Mouse (Mus musculus) macrophage (primary cell): ENCODE measurements around the gene Igf2bp2. TPM values are rescaled to one million over a fixed set of nuclear protein-coding genes. Genes with fewer than 3 reads are reported as not detected.

Experiments
- H3K27ac ChIP-seq: fragments of 350-480 bp; formaldehyde crosslinking; 2 replicates; pipeline ENCODE4 v1.9.0; 2021
- H3K36me3 ChIP-seq: fragments of 350-480 bp; formaldehyde crosslinking; 2 replicates; pipeline ENCODE4 v1.9.0; 2021; ENCODE audit errors: inconsistent target
- H3K4me3 ChIP-seq: fragments of 350-480 bp; formaldehyde crosslinking; 2 replicates; pipeline ENCODE4 v1.9.0; 2021; ENCODE audit errors: inconsistent target
- H3K79me2 ChIP-seq: fragments of 350-480 bp; formaldehyde crosslinking; 2 replicates; pipeline ENCODE4 v1.9.0; 2021; ENCODE audit errors: inconsistent target
- WGBS: methylation state at CpG from one replicate; pipeline ENCODE4 v1.1.7; 2026; ENCODE audit warnings: inconsistent platforms; ENCODE audit not compliant: missing documents; 5-methylcytosine and 5-hydroxymethylcytosine counted together
- polyA plus RNA-seq: library from polyadenylated mRNA; stranded (reverse); fragments of 250-400 nt; gene quantifications from 3 replicates; pipeline ENCODE4 v1.2.4, GENCODE M21; 2018; ENCODE audit warnings: inconsistent platforms

The Igf2bp2 gene
- polyA plus RNA-seq, 1 experiment from 2014 or later, result 33.5 TPM

GRCm38 (mm10) chr16:22161351-22162065, 1.6 kb downstream of the Igf2bp2 start:
- Histone ChIP-seq H3K27ac (no peak overlapping the region), H3K36me3 (no peaks in the 10 kb centered on the region), H3K79me2 (no peaks in the 10 kb centered on the region), H3K4me3 (no peak overlapping the region)
- 3% methylated on average over 65 of the region's 71 CpGs for WGBS

- no peaks in the 10 kb centered on the region for H3K36me3 ChIP-seq
- H3K4me3 ChIP-seq, result no peak overlapping the region
- no peaks in the 10 kb centered on the region for H3K79me2 ChIP-seq
- no peak overlapping the region for H3K27ac ChIP-seq
- 16% methylated on average over 16 of the region's 16 CpGs for WGBS
Measured at GRCm38 (mm10) chr16:22160386-22161145, 2.5 kb downstream of the Igf2bp2 start.

DNA sequence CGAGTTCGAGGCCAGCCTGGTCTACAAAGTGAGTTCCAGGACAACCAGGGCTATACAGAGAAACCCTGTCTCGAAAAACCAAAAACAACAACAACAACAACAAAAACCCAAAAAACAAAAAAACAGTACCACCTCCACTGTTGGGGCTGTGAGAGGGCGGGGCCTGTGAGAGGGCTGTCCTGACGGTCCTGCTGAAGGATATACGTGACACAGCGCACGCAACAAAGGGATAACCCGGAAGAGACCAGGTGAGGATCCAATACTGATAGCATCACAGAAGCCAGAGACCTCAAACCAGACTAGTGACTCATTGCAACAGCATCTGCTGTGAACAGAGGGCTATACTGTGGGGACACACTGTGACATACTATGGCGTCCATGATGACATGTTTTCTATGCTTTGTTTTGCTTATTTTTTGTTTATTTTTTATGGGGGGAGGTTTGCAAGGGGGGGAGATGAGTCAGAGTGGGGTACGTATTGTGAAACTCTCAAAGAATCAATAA, 10.1 kb downstream of the Igf2bp2 start:
- no peaks in the 10 kb centered on the region for H3K36me3 ChIP-seq
- no peak overlapping the region for H3K4me3 ChIP-seq
- H3K79me2 ChIP-seq, result no peaks in the 10 kb centered on the region
- H3K27ac ChIP-seq, result no peak overlapping the region
- WGBS, result 95% methylated on average over 5 of the region's 11 CpGs

DNA sequence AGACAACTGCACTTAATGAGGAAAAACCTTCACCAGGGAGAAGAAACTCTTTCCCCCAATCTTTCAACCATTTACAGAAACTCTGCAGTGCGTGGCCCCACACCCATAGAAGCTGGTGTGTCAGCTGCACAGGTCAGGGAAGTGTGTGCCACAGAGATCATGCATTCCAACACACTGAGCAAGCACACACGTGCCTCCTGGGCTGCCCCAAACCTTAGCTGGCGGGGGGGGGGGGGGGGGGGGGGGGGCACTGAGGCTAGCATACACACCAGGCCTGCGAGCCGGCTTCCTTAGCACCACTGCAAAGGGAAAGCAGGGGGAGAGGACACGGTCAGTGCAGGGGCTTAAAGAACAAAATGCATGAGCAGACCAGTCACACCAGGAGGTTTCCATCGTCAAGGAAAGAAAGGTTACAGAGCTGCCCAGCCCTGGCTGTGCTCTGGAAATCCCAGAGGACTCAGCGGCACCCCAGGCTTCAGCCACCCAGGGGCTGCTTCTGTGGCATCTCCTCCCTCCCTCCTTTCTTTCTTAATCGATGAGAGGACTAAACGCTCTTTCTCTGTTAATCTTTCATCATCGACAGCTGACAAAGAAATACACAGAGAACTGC, 11.3 kb downstream of the Igf2bp2 start:
- H3K27ac ChIP-seq, result no peak overlapping the region
- no peaks in the 10 kb centered on the region for H3K36me3 ChIP-seq
- no peaks in the 10 kb centered on the region for H3K79me2 ChIP-seq
- 50% methylated on average over 11 of the region's 11 CpGs for WGBS
- H3K4me3 ChIP-seq, result no peak overlapping the region

DNA sequence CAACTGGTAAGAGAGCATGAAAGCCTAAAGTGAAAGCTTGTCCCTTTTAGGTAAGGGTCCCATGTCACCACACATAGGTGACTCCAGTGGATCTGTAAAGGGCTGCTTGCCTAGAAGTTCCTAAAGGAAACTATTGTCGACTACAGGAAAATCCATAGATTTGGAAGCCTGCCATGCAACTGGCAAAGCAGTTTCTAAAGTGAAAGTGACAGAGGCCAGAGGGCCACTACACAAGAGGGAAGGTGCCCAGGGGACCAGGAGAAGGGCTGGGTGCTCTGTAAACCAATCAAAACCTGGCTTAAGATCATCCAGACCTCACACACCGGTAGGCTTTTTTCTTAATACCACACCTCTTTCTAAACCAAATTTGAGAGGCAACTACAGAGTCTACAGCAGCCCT, 12.7 kb downstream of the Igf2bp2 start:
- no peak overlapping the region for H3K27ac ChIP-seq
- WGBS, result 21% methylated on average over 2 of the region's 2 CpGs
- H3K4me3 ChIP-seq, result no peak overlapping the region
- H3K79me2 ChIP-seq, result no peaks in the 10 kb centered on the region
- H3K36me3 ChIP-seq, result no peaks in the 10 kb centered on the region

DNA sequence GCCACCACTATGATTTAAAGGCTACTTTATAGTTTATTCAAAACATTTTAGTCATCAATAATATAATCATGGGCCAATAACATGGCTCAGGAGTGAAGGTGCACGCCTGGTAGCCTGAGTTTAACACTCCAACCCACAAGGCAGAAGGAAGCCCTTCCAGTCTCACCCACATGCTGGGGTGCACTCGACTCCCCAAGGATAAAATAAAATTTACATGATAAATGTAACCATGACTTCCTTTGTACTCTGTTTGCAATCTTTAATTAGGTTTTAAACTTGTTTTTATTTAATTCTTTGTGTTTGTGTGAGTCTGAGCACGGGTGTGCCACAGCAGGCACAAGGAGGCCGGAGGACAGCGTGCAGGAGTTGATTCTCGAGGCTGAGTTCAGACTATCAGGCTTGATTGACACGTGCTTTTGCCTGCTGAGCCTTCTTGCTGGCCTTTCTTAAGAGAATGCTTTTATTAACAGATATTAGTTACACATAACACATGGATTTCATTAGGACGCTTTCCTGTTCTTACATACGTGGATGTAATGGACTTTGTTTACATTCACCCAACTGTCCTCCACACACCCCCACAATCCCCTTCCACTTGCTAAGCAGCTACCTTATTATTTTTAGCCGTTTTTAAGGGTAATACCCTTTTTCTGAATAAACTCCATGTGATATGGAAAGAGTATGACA, 13.3 kb downstream of the Igf2bp2 start:
- WGBS, result 87% methylated on average over 10 of the region's 10 CpGs
- Histone ChIP-seq H3K4me3 (no peak overlapping the region), H3K36me3 (no peaks in the 10 kb centered on the region), H3K27ac (no peak overlapping the region), H3K79me2 (no peaks in the 10 kb centered on the region)

DNA sequence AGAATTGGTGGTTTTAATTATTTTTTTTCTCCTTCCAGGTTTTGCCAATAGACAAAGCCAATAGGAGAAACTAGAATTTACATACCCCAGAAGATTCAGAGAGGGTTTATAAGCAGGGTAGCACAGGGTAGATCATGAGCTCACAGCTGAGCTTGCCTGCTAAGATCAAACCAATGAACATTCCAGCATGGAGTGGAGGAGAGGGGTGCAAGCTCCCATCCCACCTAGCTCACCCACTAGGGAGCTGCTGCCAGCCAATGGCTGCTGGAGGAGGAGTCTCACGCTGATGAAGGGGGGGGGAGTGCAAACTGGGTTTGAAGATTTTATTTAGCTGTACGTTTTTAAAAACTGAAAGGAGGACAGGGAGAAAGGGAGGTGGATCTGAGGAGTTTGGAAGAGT, 14.0 kb downstream of the Igf2bp2 start:
- 82% methylated on average over 2 of the region's 2 CpGs for WGBS
- H3K36me3 ChIP-seq, result no peaks in the 10 kb centered on the region
- H3K27ac ChIP-seq, result no peak overlapping the region
- no peaks in the 10 kb centered on the region for H3K79me2 ChIP-seq
- no peak overlapping the region for H3K4me3 ChIP-seq

DNA sequence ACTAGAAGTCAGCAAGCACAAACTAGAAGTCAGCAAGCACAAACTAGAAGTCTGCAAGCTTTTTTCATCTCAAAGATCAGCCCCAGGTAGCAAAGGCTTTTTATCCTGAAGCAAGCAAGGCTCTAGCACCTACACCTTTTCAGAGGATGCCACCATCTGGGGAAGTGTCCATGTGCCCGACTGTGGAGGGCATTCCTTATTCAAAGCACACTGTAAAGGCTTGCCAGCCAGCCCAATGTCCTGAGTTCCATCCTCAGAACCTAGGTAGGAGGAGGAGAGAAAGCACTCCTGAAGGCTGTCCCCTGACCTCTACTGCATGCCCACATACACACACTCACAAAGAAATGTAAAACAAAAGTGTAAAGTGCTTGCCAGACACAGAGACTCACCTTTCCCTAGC, 16.0 kb downstream of the Igf2bp2 start:
- Histone ChIP-seq H3K27ac (no peak overlapping the region), H3K36me3 (no peaks in the 10 kb centered on the region), H3K4me3 (no peak overlapping the region), H3K79me2 (no peaks in the 10 kb centered on the region)
- WGBS, result no CpG with 5 or more reads among the region's 1 CpGs

DNA sequence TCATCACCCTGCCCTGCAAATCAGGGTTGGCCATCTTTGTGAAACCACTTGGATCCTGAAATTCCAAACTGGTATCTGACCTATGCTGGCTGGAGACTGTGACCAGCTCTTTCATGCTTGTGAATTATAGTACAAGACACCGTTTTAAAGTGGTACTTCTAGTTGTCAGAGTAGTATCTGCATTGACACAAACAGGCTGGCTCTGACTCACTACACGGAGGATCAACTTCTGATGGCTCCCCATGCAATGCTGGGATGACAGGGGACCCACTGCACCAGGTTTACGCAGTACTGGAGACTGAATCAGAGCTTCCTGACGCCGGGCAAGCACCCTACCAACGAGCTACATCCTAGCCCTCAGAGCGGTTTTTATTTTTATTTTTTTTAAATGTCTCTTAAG, 17.0 kb downstream of the Igf2bp2 start:
- Histone ChIP-seq H3K79me2 (no peaks in the 10 kb centered on the region), H3K36me3 (no peaks in the 10 kb centered on the region), H3K27ac (no peak overlapping the region), H3K4me3 (no peak overlapping the region)
- WGBS, result 94% methylated on average over 6 of the region's 7 CpGs

GRCm38 (mm10) chr16:22144490-22144889, 18.6 kb downstream of the Igf2bp2 start:
- no peaks in the 10 kb centered on the region for H3K36me3 ChIP-seq
- no peak overlapping the region for H3K4me3 ChIP-seq
- no peaks in the 10 kb centered on the region for H3K79me2 ChIP-seq
- WGBS, result 41% methylated on average over 6 of the region's 6 CpGs
- no peak overlapping the region for H3K27ac ChIP-seq

DNA sequence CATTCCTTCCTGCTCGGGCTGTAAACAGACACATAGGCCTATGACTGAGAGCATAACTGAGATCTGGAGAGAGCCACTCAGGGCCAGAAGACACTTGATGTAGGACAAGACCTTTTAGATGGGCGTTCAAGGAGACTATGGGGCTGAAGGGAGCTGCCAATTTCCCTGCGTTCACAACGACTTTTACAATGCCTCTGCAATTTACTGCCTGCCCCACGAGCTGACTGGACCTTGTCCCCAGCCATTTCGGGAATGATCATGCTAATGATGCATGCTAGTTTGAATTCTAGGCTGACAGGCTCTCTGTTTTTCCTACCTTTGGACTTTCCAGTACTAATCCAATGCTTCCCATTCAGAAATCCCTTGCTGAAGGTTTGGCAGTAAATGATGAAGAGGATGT, 22.2 kb downstream of the Igf2bp2 start:
- Histone ChIP-seq H3K79me2 (no peaks in the 10 kb centered on the region), H3K4me3 (no peak overlapping the region), H3K36me3 (no peaks in the 10 kb centered on the region), H3K27ac (no peak overlapping the region)
- 90% methylated on average over 5 of the region's 6 CpGs for WGBS

DNA sequence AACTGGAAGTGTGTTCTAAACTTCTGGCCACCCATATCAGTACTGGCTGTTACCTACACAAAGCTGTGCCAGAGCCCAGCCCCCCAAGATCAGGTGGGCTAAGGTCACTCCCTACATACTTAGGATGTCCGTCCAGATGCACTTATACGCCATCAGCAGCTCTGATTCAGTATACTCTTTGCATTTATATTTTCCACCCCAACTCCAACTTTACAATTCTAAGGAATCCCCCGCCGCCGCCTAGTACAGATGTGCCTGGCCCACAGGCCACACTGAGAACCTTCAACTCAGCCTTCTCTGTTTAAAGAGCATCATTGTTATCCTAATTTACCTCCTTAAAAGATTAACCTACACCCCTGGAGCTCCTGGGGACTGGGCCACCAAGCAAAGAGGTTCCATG, 23.3 kb downstream of the Igf2bp2 start:
- 100% methylated on average over 5 of the region's 5 CpGs for WGBS
- no peak overlapping the region for H3K27ac ChIP-seq
- H3K4me3 ChIP-seq, result no peak overlapping the region
- no peaks in the 10 kb centered on the region for H3K79me2 ChIP-seq
- no peaks in the 10 kb centered on the region for H3K36me3 ChIP-seq

DNA sequence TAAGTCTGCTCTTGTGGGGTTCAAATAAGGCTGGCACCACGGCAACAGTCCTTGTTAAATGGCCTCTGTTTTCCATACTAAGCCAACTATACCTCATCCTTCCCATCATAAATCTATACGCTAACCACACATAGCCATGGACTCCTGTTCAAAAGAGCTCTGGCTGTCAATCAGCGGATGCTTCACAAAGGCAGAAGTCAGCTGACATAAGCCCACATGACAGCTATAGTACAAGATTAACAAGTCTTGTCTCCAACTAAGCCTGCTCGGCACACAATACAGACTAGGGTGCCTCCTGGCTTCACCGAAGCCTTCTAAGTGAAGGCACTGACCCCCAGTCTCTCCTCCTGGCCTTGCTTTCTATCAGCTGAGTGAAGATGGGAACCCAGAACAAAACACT, 26.9 kb downstream of the Igf2bp2 start:
- Histone ChIP-seq H3K4me3 (no peak overlapping the region), H3K36me3 (no peaks in the 10 kb centered on the region), H3K27ac (no peak overlapping the region), H3K79me2 (no peaks in the 10 kb centered on the region)
- 99% methylated on average over 5 of the region's 5 CpGs for WGBS

DNA sequence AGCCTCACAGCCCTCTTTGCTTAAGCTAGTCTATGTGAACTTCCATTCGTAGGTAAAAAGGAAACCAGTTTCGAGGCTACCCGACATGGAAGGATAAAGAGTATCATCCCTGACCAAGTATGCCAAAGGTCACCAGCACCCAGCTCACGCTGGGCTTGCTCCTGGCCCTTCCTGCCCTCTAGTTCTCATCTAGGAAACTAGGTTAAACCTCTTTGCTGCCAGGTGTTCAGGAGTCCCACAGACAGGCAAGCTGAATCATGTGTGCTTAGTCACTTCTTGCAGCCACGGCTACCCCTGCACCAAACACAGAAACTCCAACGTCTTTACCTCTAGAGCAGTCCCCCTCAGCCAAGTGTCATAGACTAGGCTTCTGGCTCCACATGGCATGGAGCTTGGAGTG, 31.8 kb downstream of the Igf2bp2 start:
- H3K36me3 ChIP-seq, result no peaks in the 10 kb centered on the region
- no peak overlapping the region for H3K4me3 ChIP-seq
- WGBS, result 47% methylated on average over 6 of the region's 6 CpGs
- no peaks in the 10 kb centered on the region for H3K79me2 ChIP-seq
- H3K27ac ChIP-seq, result no peak overlapping the region
